Mouse (Mus musculus) limb, embryonic 14.5 days (tissue): ENCODE results near the gene Tbcel. TPM values are rescaled to one million over a fixed set of nuclear protein-coding genes. Genes with fewer than 3 reads are reported as not detected.

ENCODE experiments used
- ATAC-seq: fragments of 200-750 bp; cut with Nextera tagmentation; 2 replicates; pipeline ENCODE4 v1.8.0; 2017; ENCODE audit warnings: low read depth, moderate number of reproducible peaks, moderate TSS enrichment; ENCODE audit not compliant: low FRiP score
- DNase-seq: peaks from one replicate; pipeline ENCODE4 v3.0.0-alpha.2; 2015; ENCODE audit warnings: low spot score
- H3K27ac ChIP-seq: fragments of 300-500 bp; sonication (generic); replicated peaks from 2 replicates; pipeline ENCODE4 v1.5.1; 2014; ENCODE audit warnings: low read depth, mild to moderate bottlenecking, low read length, moderate library complexity, mixed read lengths
- H3K27me3 ChIP-seq: fragments of 300-500 bp; sonication (generic); 2 replicates; pipeline ENCODE4 v1.6.1; 2014; ENCODE audit warnings: low read length, mixed read lengths; ENCODE audit not compliant: control insufficient read depth, insufficient read depth
- H3K36me3 ChIP-seq: fragments of 300-500 bp; sonication (generic); 2 replicates; pipeline ENCODE4 v1.6.1; 2014; ENCODE audit warnings: mild to moderate bottlenecking, low read length, moderate library complexity, mixed read lengths; ENCODE audit not compliant: control insufficient read depth, insufficient read depth
- H3K4me1 ChIP-seq: fragments of 300-500 bp; sonication (generic); 2 replicates; pipeline ENCODE4 v1.6.1; 2014; ENCODE audit warnings: antibody characterized with exemption, low read length, mixed read lengths; ENCODE audit not compliant: control insufficient read depth, insufficient read depth
- H3K4me2 ChIP-seq: fragments of 300-500 bp; sonication (generic); replicated peaks from 2 replicates; pipeline ENCODE4 v1.6.1; 2014; ENCODE audit warnings: low read depth, mild to moderate bottlenecking, low read length, moderate library complexity; ENCODE audit not compliant: severe bottlenecking
- H3K4me3 ChIP-seq: fragments of 300-500 bp; sonication (generic); replicated peaks from 2 replicates; pipeline ENCODE4 v1.5.1; 2014; ENCODE audit warnings: low read length
- H3K9ac ChIP-seq: fragments of 300-500 bp; sonication (generic); 2 replicates; pipeline ENCODE4 v1.6.1; 2014; ENCODE audit warnings: mild to moderate bottlenecking, low read depth, low read length, moderate library complexity; ENCODE audit not compliant: severe bottlenecking
- H3K9me3 ChIP-seq: fragments of 300-500 bp; sonication (generic); 2 replicates; pipeline ENCODE4 v1.6.1; 2016; ENCODE audit warnings: low read length; ENCODE audit not compliant: control insufficient read depth
- POLR2A ChIP-seq: fragments of 200-500 bp; IDR thresholded peaks from 2 replicates; pipeline ENCODE4 v1.8.0; 2012; ENCODE audit warnings: inconsistent platforms, mild to moderate bottlenecking, moderate library complexity, borderline replicate concordance; ENCODE audit not compliant: insufficient read depth, insufficient read length; ENCODE audit errors: extremely low read depth
- whole genome bisulfite sequencing: fragments of 180-500 bp; shearing (Covaris S2); extraction: QIAGEN DNeasy Blood & Tissue Kit; methylation state at CpG from one replicate; pipeline ENCODE4 v1.1.7; 2014; 5-methylcytosine and 5-hydroxymethylcytosine counted together
- polyA plus RNA-seq, 2 experiments: library from polyadenylated mRNA; depleted of rRNA in 1 of 2; stranded (reverse) in 1 of 2; unstranded in 1 of 2; fragments of >200 nt; fragmentation: Nextera tagmentation in 1 of 2; extraction: Ambion mirVana in 1 of 2; gene quantifications; 2 replicates each; pipeline versions ENCODE4 v1.2.1 to v1.2.3; 2012 to 2014

Tbcel gene
- polyA plus RNA-seq, 2 experiments = 5.3 to 14.2 TPM

DNA sequence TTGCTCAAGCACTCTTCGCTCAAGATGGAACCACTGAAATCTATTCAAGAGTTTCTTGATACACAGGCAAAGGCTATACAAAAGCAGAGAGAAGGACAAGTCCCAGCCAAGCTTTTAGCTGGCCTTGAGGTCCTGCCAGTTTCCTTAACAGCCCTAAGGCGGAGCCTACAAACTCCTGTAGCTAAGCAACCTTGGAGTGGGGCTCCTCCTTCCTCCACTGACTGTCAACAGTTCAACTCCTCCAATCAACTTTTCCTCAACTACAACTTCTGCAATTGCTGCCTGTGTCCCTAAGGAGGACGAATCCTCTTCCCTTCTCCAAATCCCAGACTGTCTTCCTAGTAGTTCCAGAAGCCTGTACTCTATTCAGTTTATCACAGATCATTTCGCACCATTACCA is 36.4 kb downstream of the Tbcel start:
- DNase-seq = peak; percentile 55
- Histone ChIP-seq H3K27ac (no peak overlapping the region), H3K9ac (peak overlapping the region; percentile 68), H3K36me3 (peaks cover 5% of the 10 kb centered on the region; the same call in 1 of the 2 replicates), H3K27me3 (no peaks in the 10 kb centered on the region), H3K4me1 (peaks cover 12% of the 10 kb centered on the region), H3K4me3 (peak overlapping the region; percentile 61), H3K4me2 (peak overlapping the region; percentile 77), H3K9me3 (no peaks in the 10 kb centered on the region)
- WGBS = 53% methylated on average over 4 of the region's 4 CpGs
- no peak for TF ChIP-seq POLR2A
- no peak for ATAC-seq

DNA sequence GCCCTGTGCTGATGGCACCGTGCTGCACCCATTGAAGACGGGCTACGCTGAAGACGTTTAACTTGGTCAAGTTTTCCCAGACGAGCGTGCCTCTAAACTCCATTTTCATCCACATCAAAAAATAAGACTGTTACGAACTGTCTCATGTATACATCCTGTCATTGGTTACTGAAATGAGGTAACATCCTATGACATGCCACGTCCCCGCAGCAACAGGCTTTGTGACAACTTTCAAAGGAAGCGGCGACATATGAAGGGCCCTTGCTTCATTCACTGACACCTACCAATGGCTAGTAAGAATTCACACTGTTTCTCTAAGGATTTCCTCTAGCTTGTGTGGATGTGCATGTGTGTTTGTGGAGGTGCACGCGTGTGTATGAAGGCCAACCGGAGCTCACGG is 38.3 kb downstream of the Tbcel start:
- peaks cover 12% of the 10 kb centered on the region for H3K4me1 ChIP-seq
- no peak for TF ChIP-seq POLR2A
- H3K9me3 ChIP-seq = no peaks in the 10 kb centered on the region
- H3K36me3 ChIP-seq = peaks cover 5% of the 10 kb centered on the region; the same call in 1 of the 2 replicates
- no peak overlapping the region for H3K4me2 ChIP-seq
- DNase-seq = no peak
- H3K9ac ChIP-seq = no peak overlapping the region
- H3K4me3 ChIP-seq = no peak overlapping the region
- no peaks in the 10 kb centered on the region for H3K27me3 ChIP-seq
- WGBS = 96% methylated on average over 15 of the region's 15 CpGs
- H3K27ac ChIP-seq = no peak overlapping the region
- no peak for ATAC-seq

DNA sequence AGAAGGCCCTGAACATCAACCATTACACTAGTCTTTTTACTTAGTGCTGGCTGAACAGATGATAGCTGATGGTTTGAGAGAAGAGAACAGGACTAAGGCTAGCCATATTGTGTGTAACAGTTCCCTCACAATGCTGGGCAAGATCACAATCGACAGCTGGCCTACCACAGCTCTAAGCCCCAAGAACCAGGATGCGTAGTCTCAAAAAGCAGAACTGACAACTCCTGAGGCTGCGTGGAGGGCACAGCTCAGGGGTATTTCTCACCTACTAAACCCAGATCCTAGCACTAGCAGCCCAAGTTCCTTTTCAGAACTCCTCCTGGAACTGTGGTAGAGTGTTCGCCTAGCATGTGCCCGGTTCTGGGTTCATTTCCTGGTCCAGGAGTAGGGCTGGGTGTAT is 39.2 kb downstream of the Tbcel start:
- H3K36me3 ChIP-seq = peaks cover 5% of the 10 kb centered on the region; the same call in 1 of the 2 replicates
- 93% methylated on average over 5 of the region's 5 CpGs for WGBS
- no peak overlapping the region for H3K9ac ChIP-seq
- no peak overlapping the region for H3K4me3 ChIP-seq
- ATAC-seq (no peak), DNase-seq (no peak)
- H3K27ac ChIP-seq = no peak overlapping the region
- H3K4me1 ChIP-seq = peaks cover 16% of the 10 kb centered on the region
- H3K9me3 ChIP-seq = no peaks in the 10 kb centered on the region
- no peak for TF ChIP-seq POLR2A
- no peak overlapping the region for H3K4me2 ChIP-seq
- no peaks in the 10 kb centered on the region for H3K27me3 ChIP-seq

DNA sequence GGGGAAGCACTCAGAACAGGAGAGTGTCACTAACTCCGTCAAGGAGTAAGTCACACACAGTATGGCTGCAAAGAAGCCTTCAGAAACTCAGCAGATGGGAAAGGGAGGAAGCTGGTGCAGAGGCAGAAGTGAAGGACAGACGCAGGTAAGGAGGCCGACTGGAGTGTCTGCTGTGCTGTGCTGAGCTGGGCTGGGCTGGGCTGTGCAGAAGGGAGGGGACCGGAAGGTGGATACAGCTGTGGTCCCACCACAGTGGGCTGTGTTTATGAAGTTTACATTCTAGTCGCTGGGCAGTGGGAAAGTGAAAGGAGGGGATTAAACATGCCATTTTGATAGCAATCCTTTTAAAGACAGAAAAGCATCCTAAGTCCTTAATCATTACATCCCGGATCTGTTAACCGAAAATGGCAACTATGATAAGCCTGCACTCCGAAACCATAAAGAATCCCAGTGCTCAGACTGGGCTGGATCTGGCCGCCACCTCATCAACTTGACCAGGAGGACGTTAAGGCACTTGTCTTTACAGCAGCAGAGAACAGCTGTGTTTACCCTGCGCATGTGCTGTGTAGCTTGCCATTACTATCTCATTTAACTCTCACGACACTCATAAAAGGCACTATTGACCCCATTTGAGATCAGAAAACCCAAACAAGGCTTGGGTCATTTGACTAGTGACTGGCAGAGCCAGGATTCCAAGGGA is 40.3 kb downstream of the Tbcel start:
- DNase-seq = no peak
- WGBS = 64% methylated on average over 12 of the region's 12 CpGs

DNA sequence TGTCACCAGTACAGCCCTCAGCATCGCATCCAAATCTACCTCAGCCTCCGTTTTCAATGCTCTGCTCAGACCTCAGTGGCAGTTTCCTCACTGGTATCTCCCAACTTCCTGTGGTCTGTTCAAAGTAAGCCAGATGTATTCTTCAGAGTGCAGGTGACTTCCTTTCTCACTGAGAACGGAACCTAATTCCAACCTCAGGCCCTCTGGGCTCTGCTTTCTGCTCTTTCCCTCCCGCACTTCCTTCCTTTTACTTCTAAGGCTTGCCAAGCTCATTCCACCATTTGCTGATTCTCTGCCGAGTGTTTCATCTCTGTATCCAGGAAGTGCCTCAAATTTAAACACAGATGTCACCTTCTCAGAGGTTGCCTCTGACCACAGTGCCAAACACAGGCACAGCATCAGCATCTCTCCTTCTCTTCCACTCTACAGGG is 41.9 kb downstream of the Tbcel start:
- no peak overlapping the region for H3K9ac ChIP-seq
- DNase-seq (no peak), ATAC-seq (no peak)
- H3K36me3 ChIP-seq = peaks cover 5% of the 10 kb centered on the region; the same call in 1 of the 2 replicates
- 76% methylated on average over 5 of the region's 5 CpGs for WGBS
- H3K9me3 ChIP-seq = no peaks in the 10 kb centered on the region
- H3K27me3 ChIP-seq = no peaks in the 10 kb centered on the region
- no peak overlapping the region for H3K27ac ChIP-seq
- no peak for TF ChIP-seq POLR2A
- H3K4me2 ChIP-seq = no peak overlapping the region
- H3K4me3 ChIP-seq = no peak overlapping the region
- peaks cover 8% of the 10 kb centered on the region for H3K4me1 ChIP-seq

More for the DNA sequence above, 40.3 kb downstream of the Tbcel start:
- no peak overlapping the region for H3K9ac ChIP-seq
- no peak for TF ChIP-seq POLR2A
- peaks cover 14% of the 10 kb centered on the region for H3K4me1 ChIP-seq
- no peak overlapping the region for H3K4me2 ChIP-seq
- ATAC-seq = no peak
- H3K36me3 ChIP-seq = peaks cover 5% of the 10 kb centered on the region; the same call in 1 of the 2 replicates
- H3K9me3 ChIP-seq = no peaks in the 10 kb centered on the region
- H3K27ac ChIP-seq = no peak overlapping the region
- H3K4me3 ChIP-seq = no peak overlapping the region
- H3K27me3 ChIP-seq = no peaks in the 10 kb centered on the region

DNA sequence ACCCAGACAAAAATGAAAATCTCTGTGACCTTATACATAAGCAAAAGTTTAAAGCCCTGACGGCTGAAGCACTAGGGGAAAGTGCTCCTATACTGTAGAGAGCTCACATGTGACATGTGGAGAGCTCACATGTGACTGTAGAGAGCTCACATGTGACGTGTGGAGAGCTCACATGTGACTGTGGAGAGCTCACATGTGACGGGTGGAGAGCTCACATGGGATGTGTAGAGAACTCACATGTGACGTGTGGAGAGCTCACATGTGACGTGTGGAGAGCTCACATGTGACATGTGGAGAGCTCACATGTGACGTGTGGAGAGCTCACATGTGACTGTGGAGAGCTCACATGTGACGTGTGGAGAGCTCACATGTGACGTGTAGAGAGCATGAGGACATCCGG is 43.4 kb downstream of the Tbcel start:
- Histone ChIP-seq H3K9ac (no peak overlapping the region), H3K36me3 (no peaks in the 10 kb centered on the region), H3K9me3 (no peaks in the 10 kb centered on the region), H3K27me3 (no peaks in the 10 kb centered on the region), H3K27ac (no peak overlapping the region), H3K4me1 (peaks cover 8% of the 10 kb centered on the region), H3K4me2 (no peak overlapping the region), H3K4me3 (no peak overlapping the region)
- ATAC-seq (no peak), DNase-seq (no peak)
- TF ChIP-seq POLR2A = no peak
- 90% methylated on average over 9 of the region's 9 CpGs for WGBS
